Mouse (Mus musculus): Measurements from ENCODE around the gene Dock2. TPM values are rescaled to one million over a fixed set of nuclear protein-coding genes. Genes with fewer than 3 reads are reported as not detected.

Dock2 gene
- total and polyA plus RNA-seq, 3 experiments = 60.9 to 101 (median 77.9) TPM

- Histone ChIP-seq H3K4me1 (ENCODE audit: control insufficient read depth in 1 of 2, insufficient read depth in 2 of 2, low read length in 2 of 2) (no peaks in the 10 kb centered on the region), H3K9me3 (replicated peaks; ENCODE audit: insufficient read depth, low read length) (no peaks in the 10 kb centered on the region), H3K36me3 (ENCODE audit: control insufficient read depth in 1 of 2, insufficient read depth in 2 of 2, low read length in 2 of 2) (no peaks in the 10 kb centered on the region; a peak in 1 of 4 replicates), H3K27me3 (ENCODE audit: control insufficient read depth in 1 of 2, insufficient read depth in 2 of 2, low read length in 2 of 2) (no peaks in the 10 kb centered on the region), H3K9ac (ENCODE audit: control insufficient read depth, low read depth, low read length, poor library complexity, severe bottlenecking) (no peak overlapping the region), H3K27ac (ENCODE audit: control insufficient read depth, low read depth, low read length) (no peak overlapping the region), H3K79me2 (ENCODE audit: control insufficient read depth, insufficient read depth, low read length, poor library complexity) (no peaks in the 10 kb centered on the region), H3K4me3 (ENCODE audit: control insufficient read depth in 1 of 2, insufficient read depth in 1 of 2, low read depth in 2 of 2, low read length in 2 of 2) (no peak overlapping the region)
- DNase-seq (ENCODE audit: low read depth, low spot score) = no peak
- TF ChIP-seq MYB (IDR thresholded peaks at IDR 0.05; ENCODE audit: low read depth, low read length) (no peak), POLR2A (IDR thresholded peaks at IDR 0.05; ENCODE audit: control insufficient read depth in 1 of 2, insufficient read depth in 1 of 2, low read depth in 1 of 2, low read length in 2 of 2, poor library complexity in 1 of 2) (no peak), SIN3A (IDR thresholded peaks at IDR 0.05; ENCODE audit: low read length) (no peak), NELFE (IDR thresholded peaks at IDR 0.05; ENCODE audit: low read depth, low read length) (no peak), MXI1 (IDR thresholded peaks at IDR 0.05; ENCODE audit: low read depth, low read length) (no peak), UBTF (IDR thresholded peaks at IDR 0.05; ENCODE audit: borderline replicate concordance, insufficient read depth, low read depth, low read length) (no peak), TCF12 (IDR thresholded peaks at IDR 0.05; ENCODE audit: low read depth, low read length) (no peak), TBP (IDR thresholded peaks at IDR 0.05; ENCODE audit: low read depth, low read length) (no peak), SMC3 (IDR thresholded peaks at IDR 0.05; ENCODE audit: low read depth, low read length) (no peak), RAD21 (IDR thresholded peaks at IDR 0.05; ENCODE audit: low read depth, low read length) (no peak), GATA1 (IDR thresholded peaks at IDR 0.05; ENCODE audit: low read depth, low read length) (no peak), MAFK (IDR thresholded peaks at IDR 0.05; ENCODE audit: borderline replicate concordance, low read depth, low read length) (no peak), MAZ (IDR thresholded peaks at IDR 0.05; ENCODE audit: low read depth, low read length) (no peak), USF1 (IDR thresholded peaks at IDR 0.05; ENCODE audit: low read depth, low read length) (no peak)
Measured at GRCm38 (mm10) chr11:34323664-34324063, 460.0 kb downstream of the Dock2 start.

GRCm38 (mm10) chr11:34319282-34319681 is 464.4 kb downstream of the Dock2 start:
- Histone ChIP-seq H3K79me2 (ENCODE audit: control insufficient read depth, insufficient read depth, low read length, poor library complexity) (no peaks in the 10 kb centered on the region), H3K4me3 (ENCODE audit: control insufficient read depth in 1 of 2, insufficient read depth in 1 of 2, low read depth in 2 of 2, low read length in 2 of 2) (no peak overlapping the region), H3K9ac (ENCODE audit: control insufficient read depth, low read depth, low read length, poor library complexity, severe bottlenecking) (no peak overlapping the region), H3K4me1 (ENCODE audit: control insufficient read depth in 1 of 2, insufficient read depth in 2 of 2, low read length in 2 of 2) (no peaks in the 10 kb centered on the region), H3K27me3 (ENCODE audit: control insufficient read depth in 1 of 2, insufficient read depth in 2 of 2, low read length in 2 of 2) (no peaks in the 10 kb centered on the region), H3K36me3 (ENCODE audit: control insufficient read depth in 1 of 2, insufficient read depth in 2 of 2, low read length in 2 of 2) (no peaks in the 10 kb centered on the region), H3K9me3 (replicated peaks; ENCODE audit: insufficient read depth, low read length) (no peaks in the 10 kb centered on the region), H3K27ac (ENCODE audit: control insufficient read depth, low read depth, low read length) (no peak overlapping the region)
- no peak for DNase-seq (ENCODE audit: low read depth, low spot score)
- TF ChIP-seq ZKSCAN1 (IDR thresholded peaks at IDR 0.05; ENCODE audit: low read depth, low read length) (peak; percentile 97), MAX (IDR thresholded peaks at IDR 0.05; ENCODE audit: low read length) (no peak)

GRCm38 (mm10) chr11:34317001-34317400 is 466.7 kb downstream of the Dock2 start:
- 0 out of 2 replicates have a peak, but pooled peaks have one; percentile 18 for TF ChIP-seq GATA1 (IDR thresholded peaks at IDR 0.05; ENCODE audit: low read depth, low read length)
- TF ChIP-seq CHD1 (IDR thresholded peaks at IDR 0.05; ENCODE audit: low read depth, low read length) = no peak
- DNase-seq (ENCODE audit: low read depth, low spot score) = peak; percentile 42
- Histone ChIP-seq H3K4me1 (ENCODE audit: control insufficient read depth in 1 of 2, insufficient read depth in 2 of 2, low read length in 2 of 2) (peaks cover 3 to 4% of the 10 kb centered on the region in 2 experiments; a peak in 2 of 4 replicates), H3K27ac (ENCODE audit: control insufficient read depth, low read depth, low read length) (no peak overlapping the region), H3K4me3 (ENCODE audit: control insufficient read depth in 1 of 2, insufficient read depth in 1 of 2, low read depth in 2 of 2, low read length in 2 of 2) (no peak overlapping the region), H3K9ac (ENCODE audit: control insufficient read depth, low read depth, low read length, poor library complexity, severe bottlenecking) (no peak overlapping the region), H3K9me3 (replicated peaks; ENCODE audit: insufficient read depth, low read length) (no peaks in the 10 kb centered on the region), H3K36me3 (ENCODE audit: control insufficient read depth in 1 of 2, insufficient read depth in 2 of 2, low read length in 2 of 2) (peaks cover 0 to 6% of the 10 kb centered on the region in 2 experiments; a peak in 2 of 4 replicates), H3K79me2 (ENCODE audit: control insufficient read depth, insufficient read depth, low read length, poor library complexity) (no peaks in the 10 kb centered on the region), H3K27me3 (ENCODE audit: control insufficient read depth in 1 of 2, insufficient read depth in 2 of 2, low read length in 2 of 2) (no peaks in the 10 kb centered on the region)

Measured in MEL (cell line).